Mouse (Mus musculus): Measurements from ENCODE around the gene Cc2d1b.

Gene Cc2d1b

GRCm38 (mm10) chr4:108638752-108639151 lies 19.0 kb downstream of the Cc2d1b start:
- no peak for DNase-seq (ENCODE audit: low spot score in 2 of 2)

DNA sequence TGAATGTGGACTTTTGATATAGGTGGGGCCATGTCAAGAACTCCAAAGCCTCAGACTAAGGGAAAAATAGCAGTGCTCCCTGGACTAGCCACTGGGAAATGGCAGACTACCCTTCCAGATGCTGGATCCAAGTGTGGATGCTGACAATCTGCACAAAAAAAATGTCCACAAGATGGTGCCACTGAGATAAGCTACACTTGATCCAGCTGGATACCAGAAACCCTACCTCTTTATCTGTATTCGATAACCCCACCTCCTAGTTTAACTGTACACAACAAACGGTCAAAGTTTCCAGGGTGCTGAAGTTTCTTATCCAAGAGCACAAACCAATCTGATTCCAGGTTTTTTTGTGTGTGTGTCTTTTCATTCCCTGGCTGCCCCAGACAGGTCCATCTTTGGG lies 44.7 kb downstream of the Cc2d1b start:
- DNase-seq (ENCODE audit: low spot score in 2 of 2): no peak

Measured in right cerebral cortex, postnatal 10 days (tissue).